ENCODE assay signal across 12 mouse cellular contexts in genomic region chr13:95614757-95615156, GRCm38 (mm10). TPM values are rescaled to one million over a fixed set of nuclear protein-coding genes. Genes with fewer than 3 reads are reported as not detected.
DNase-seq lines count a peak whose midpoint lies in the region; ATAC-seq and TF ChIP-seq lines count a peak whose summit lies in the region.
"Had no signal": no experiment of that assay in that cellular context is flagged by ENCODE, and none has a peak within 500 bp of the region (broad histone marks: within the 10 kb centered on the region; RNA-seq: fewer than 3 reads in every experiment).

No protein-coding gene starts in this region.

- peak overlapping the region; percentile 5; the same call in 1 of the 2 replicates for H3K4me3 ChIP-seq in hindbrain, embryonic 13.5 days
- no peak overlapping the region for H3K4me3 ChIP-seq in hindbrain, embryonic 16.5 days (ENCODE audit: low read length)
- no peak overlapping the region for H3K4me3 ChIP-seq in neural tube, embryonic 13.5 days
- no peak overlapping the region for H3K4me3 ChIP-seq in neural tube, embryonic 15.5 days (replicated peaks)
- no peak overlapping the region for H3K4me3 ChIP-seq in hindbrain, embryonic 14.5 days (replicated peaks; ENCODE audit: low read length)
- no peak overlapping the region for H3K4me3 ChIP-seq in layer of hippocampus, adult 2 months

- WGBS in hindbrain, embryonic 13.5 days: 73% methylated on average over 6 of the region's 6 CpGs
- WGBS in hindbrain, embryonic 16.5 days: 57% methylated on average over 6 of the region's 6 CpGs
- 74% methylated on average over 6 of the region's 6 CpGs for WGBS in neural tube, embryonic 13.5 days
- whole genome bisulfite sequencing in neural tube, embryonic 15.5 days: 60% methylated on average over 6 of the region's 6 CpGs
- WGBS in hindbrain, embryonic 14.5 days: 71% methylated on average over 6 of the region's 6 CpGs

- no peak for DNase-seq in hindbrain, embryonic 14.5 days (ENCODE audit: low spot score)
- no peak for DNase-seq in layer of hippocampus, adult 2 months (ENCODE audit: low spot score in 2 of 2)
- DNase-seq in spleen, adult 18-20 months: no peak
- DNase-seq: adrenal gland, adult 8-10 months; cerebellum, adult 11-12 months; embryo, embryonic 11 days; thymus, postnatal 4 days had no signal

- peak overlapping the region; percentile 19; the same call in 1 of the 2 replicates for H3K4me2 ChIP-seq in hindbrain, embryonic 13.5 days
- H3K4me2 ChIP-seq in hindbrain, embryonic 16.5 days (ENCODE audit: low read length): no peak overlapping the region
- H3K4me2 ChIP-seq in neural tube, embryonic 13.5 days: 0 out of 2 replicates have a peak overlapping the region, but pooled peaks have one; percentile 73
- no peak overlapping the region for H3K4me2 ChIP-seq in neural tube, embryonic 15.5 days
- H3K4me2 ChIP-seq in hindbrain, embryonic 14.5 days (replicated peaks): no peak overlapping the region

- TF ChIP-seq CTCF in layer of hippocampus, adult 2 months (conservative IDR thresholded peaks at IDR 0.05): no peak

- H3K27ac ChIP-seq in hindbrain, embryonic 13.5 days: no peak overlapping the region
- H3K27ac ChIP-seq in hindbrain, embryonic 16.5 days (ENCODE audit: low read depth, low read length): no peak overlapping the region
- no peak overlapping the region for H3K27ac ChIP-seq in neural tube, embryonic 13.5 days (replicated peaks)
- H3K27ac ChIP-seq in neural tube, embryonic 15.5 days (replicated peaks): no peak overlapping the region
- H3K27ac ChIP-seq in hindbrain, embryonic 14.5 days: no peak overlapping the region
- H3K27ac ChIP-seq in layer of hippocampus, adult 2 months: no peak overlapping the region

- 0 out of 2 replicates have a peak overlapping the region, but pooled peaks have one; percentile 46 for H3K9ac ChIP-seq in hindbrain, embryonic 13.5 days
- H3K9ac ChIP-seq in hindbrain, embryonic 16.5 days (ENCODE audit: low read depth, low read length): no peak overlapping the region
- H3K9ac ChIP-seq in neural tube, embryonic 13.5 days: peak overlapping the region; percentile 43; the same call in 1 of the 2 replicates
- no peak overlapping the region for H3K9ac ChIP-seq in neural tube, embryonic 15.5 days (replicated peaks)
- 0 out of 2 replicates have a peak overlapping the region, but pooled peaks have one; percentile 14 for H3K9ac ChIP-seq in hindbrain, embryonic 14.5 days

- no peaks in the 10 kb centered on the region for H3K9me3 ChIP-seq in hindbrain, embryonic 13.5 days
- no peaks in the 10 kb centered on the region for H3K9me3 ChIP-seq in hindbrain, embryonic 16.5 days (ENCODE audit: control insufficient read depth, low read length)
- H3K9me3 ChIP-seq in neural tube, embryonic 13.5 days: no peaks in the 10 kb centered on the region
- H3K9me3 ChIP-seq in neural tube, embryonic 15.5 days (replicated peaks): no peaks in the 10 kb centered on the region
- no peaks in the 10 kb centered on the region for H3K9me3 ChIP-seq in hindbrain, embryonic 14.5 days (ENCODE audit: control insufficient read depth, low read length)

- H3K36me3 ChIP-seq in hindbrain, embryonic 13.5 days: peaks cover 22% of the 10 kb centered on the region
- H3K36me3 ChIP-seq in hindbrain, embryonic 16.5 days (ENCODE audit: control insufficient read depth, insufficient read depth, low read length): no peaks in the 10 kb centered on the region
- H3K36me3 ChIP-seq in neural tube, embryonic 13.5 days: peaks cover 16% of the 10 kb centered on the region
- H3K36me3 ChIP-seq in neural tube, embryonic 15.5 days: no peaks in the 10 kb centered on the region
- peaks cover 7% of the 10 kb centered on the region; the same call in 1 of the 2 replicates for H3K36me3 ChIP-seq in hindbrain, embryonic 14.5 days (replicated peaks; ENCODE audit: control insufficient read depth, insufficient read depth)

- H3K27me3 ChIP-seq in hindbrain, embryonic 13.5 days: no peaks in the 10 kb centered on the region
- no peaks in the 10 kb centered on the region for H3K27me3 ChIP-seq in hindbrain, embryonic 16.5 days (replicated peaks; ENCODE audit: control insufficient read depth, insufficient read depth, low read length)
- H3K27me3 ChIP-seq in neural tube, embryonic 13.5 days: no peaks in the 10 kb centered on the region
- H3K27me3 ChIP-seq in neural tube, embryonic 15.5 days (replicated peaks): no peaks in the 10 kb centered on the region
- no peaks in the 10 kb centered on the region for H3K27me3 ChIP-seq in hindbrain, embryonic 14.5 days (ENCODE audit: control insufficient read depth, insufficient read depth, low read length)

- no peak for ATAC-seq in hindbrain, embryonic 13.5 days (ENCODE audit: low FRiP score)
- ATAC-seq in hindbrain, embryonic 16.5 days: no peak
- ATAC-seq in neural tube, embryonic 13.5 days (ENCODE audit: low read depth): no peak
- no peak for ATAC-seq in neural tube, embryonic 15.5 days (ENCODE audit: low FRiP score)
- ATAC-seq in hindbrain, embryonic 14.5 days (ENCODE audit: low FRiP score): no peak
- ATAC-seq: intestine, embryonic 16.5 days had no signal

- H3K4me1 ChIP-seq in hindbrain, embryonic 13.5 days (replicated peaks): peaks cover 35% of the 10 kb centered on the region
- H3K4me1 ChIP-seq in hindbrain, embryonic 16.5 days (ENCODE audit: control insufficient read depth, insufficient read depth, low read depth, low read length): peaks cover 9% of the 10 kb centered on the region
- H3K4me1 ChIP-seq in neural tube, embryonic 13.5 days (replicated peaks): peaks cover 35% of the 10 kb centered on the region
- peaks cover 33% of the 10 kb centered on the region for H3K4me1 ChIP-seq in neural tube, embryonic 15.5 days
- H3K4me1 ChIP-seq in hindbrain, embryonic 14.5 days (replicated peaks; ENCODE audit: control insufficient read depth, insufficient read depth, low read length): peaks cover 25% of the 10 kb centered on the region; the same call in 1 of the 2 replicates

RNA-seq across cellular contexts. Expression of gene F2r, which starts 3.5 kb away (rescaled TPM):
- polyA plus RNA-seq in hindbrain, embryonic 13.5 days (2015; fragmentation: Nextera tagmentation; extraction: Ambion mirVana): 80.0 and 81.9 TPM in 2 replicates
- 55.8 and 59.4 TPM in 2 replicates for polyA plus RNA-seq in hindbrain, embryonic 16.5 days (2015; fragmentation: Nextera tagmentation; extraction: Ambion mirVana)
- 71.2 and 89.5 TPM in 2 replicates for polyA plus RNA-seq in neural tube, embryonic 13.5 days (2015; fragmentation: Nextera tagmentation; extraction: Ambion mirVana)
- polyA plus RNA-seq in neural tube, embryonic 15.5 days (2015; fragmentation: Nextera tagmentation; extraction: Ambion mirVana): 52.1 and 53.9 TPM in 2 replicates
- 69.4 and 70.2 TPM in 2 replicates for polyA plus RNA-seq in hindbrain, embryonic 14.5 days (2014; fragmentation: Nextera tagmentation; extraction: Ambion mirVana)
- total RNA-seq in layer of hippocampus, adult 2 months (2021): 1 to 10 TPM; 4.6 to 5.7 TPM

Comparison
In these comparisons a context has a peak if more than half of its experiments do, and no peak if none do; other contexts are left out.
1. H3K4me2 ChIP-seq: peak in hindbrain, embryonic 13.5 days (single experiment) and neural tube, embryonic 13.5 days (single experiment); none in hindbrain, embryonic 16.5 days (single experiment), neural tube, embryonic 15.5 days (single experiment) and hindbrain, embryonic 14.5 days (single experiment).
2. H3K9ac ChIP-seq: peak in hindbrain, embryonic 13.5 days (single experiment), neural tube, embryonic 13.5 days (single experiment) and hindbrain, embryonic 14.5 days (single experiment); none in hindbrain, embryonic 16.5 days (single experiment) and neural tube, embryonic 15.5 days (single experiment).